Mouse (Mus musculus) erythroblast, embryonic 14.5 days (primary cell): ENCODE measurements around the gene Sos2.

ENCODE experiments used
- GATA1 ChIP-seq: IDR thresholded peaks from 2 replicates; pipeline ENCODE4 v1.6.1; 2012; ENCODE audit warnings: low read length, inconsistent platforms, mixed read lengths
- TAL1 ChIP-seq: IDR thresholded peaks from 3 replicates; pipeline ENCODE4 v1.6.1; 2012; ENCODE audit warnings: low read length, inconsistent platforms, mixed read lengths

GRCm38 (mm10) chr12:69569926-69570325, 111.7 kb downstream of the Sos2 start:
- no peak for TF ChIP-seq GATA1
- TF ChIP-seq TAL1, result no peak
